In the genomic region with DNA sequence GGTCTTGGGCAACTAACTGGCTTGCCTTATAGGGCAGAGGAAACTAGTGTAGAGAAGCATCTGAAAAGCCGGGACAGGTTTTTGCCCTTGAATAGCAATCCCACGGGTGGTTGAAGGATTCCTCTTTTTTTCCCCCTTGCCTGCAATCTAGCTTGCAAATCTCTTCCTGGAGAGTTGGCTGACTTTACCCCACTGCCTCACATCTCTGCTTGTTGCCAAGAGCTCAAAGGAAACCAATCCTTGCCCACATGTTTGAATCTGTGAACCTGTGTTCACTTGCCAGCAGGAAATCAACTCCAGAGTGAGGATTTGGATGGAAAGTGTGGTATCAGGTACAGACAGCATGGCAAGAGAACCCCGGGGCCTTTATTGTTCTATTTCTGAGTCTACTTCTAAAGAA, we compare ENCODE assay signal across 16 mouse cellular contexts.
"Had no signal": no experiment of that assay in that cellular context is flagged by ENCODE, and none has a peak within 500 bp of the region (broad histone marks: within the 10 kb centered on the region; RNA-seq: fewer than 3 reads in every experiment).

No protein-coding gene starts in this region.

- H3K4me1 ChIP-seq: lung, embryonic 15.5 days; megakaryocyte, embryonic 14.5 days; midbrain, embryonic 13.5 days; midbrain, embryonic 15.5 days; neural tube, embryonic 12.5 days had no signal

- ATAC-seq: liver, postnatal 0 days; lung, postnatal 0 days; midbrain, embryonic 13.5 days; midbrain, embryonic 15.5 days had no signal

- H3K36me3 ChIP-seq: lung, embryonic 15.5 days; midbrain, embryonic 13.5 days; midbrain, embryonic 15.5 days; neural tube, embryonic 12.5 days had no signal

- H3K27me3 ChIP-seq: lung, embryonic 15.5 days; megakaryocyte, embryonic 14.5 days; midbrain, embryonic 13.5 days; midbrain, embryonic 15.5 days; neural tube, embryonic 12.5 days had no signal

- H3K9ac ChIP-seq: liver, postnatal 0 days; lung, embryonic 15.5 days; midbrain, embryonic 13.5 days; midbrain, embryonic 15.5 days; neural tube, embryonic 12.5 days had no signal

- H3K4me3 ChIP-seq: lung, embryonic 15.5 days; megakaryocyte, embryonic 14.5 days; midbrain, embryonic 13.5 days; midbrain, embryonic 15.5 days; neural tube, embryonic 12.5 days had no signal

- DNase-seq: liver, postnatal 0 days; lung, adult 2 months; lung, postnatal 14 days; lung, postnatal 36 days; right cerebral cortex, postnatal 14 days; spleen, adult 18-20 months; thymus, adult 2 months; thymus, postnatal 25 days had no signal

- H3K27ac ChIP-seq: lung, embryonic 15.5 days; macrophage; midbrain, embryonic 13.5 days; midbrain, embryonic 15.5 days; neural tube, embryonic 12.5 days had no signal

- H3K4me2 ChIP-seq: lung, embryonic 15.5 days; midbrain, embryonic 11.5 days; midbrain, embryonic 13.5 days; midbrain, embryonic 15.5 days; neural tube, embryonic 12.5 days had no signal

- H3K9me3 ChIP-seq: lung, embryonic 15.5 days; megakaryocyte, embryonic 14.5 days; midbrain, embryonic 13.5 days; midbrain, embryonic 15.5 days; neural tube, embryonic 12.5 days had no signal
